Mouse (Mus musculus) left cerebral cortex, postnatal 36 days (tissue): ENCODE measurements at regions not wholly inside any gene's neighbourhood (a gene's known extent, or its start where the extent isn't known, plus 50 kb on each side); places are given as distances from the start of the nearest gene placed in this dataset.

Experiments used
- DNase-seq, 2 experiments: peaks; one replicate each; pipeline ENCODE4 v3.0.0; 2021 to 2022; ENCODE audit warnings: low spot score in 2 of 2, mixed read lengths in 1 of 2
- intact Hi-C: fragments of 180-260 bp; cut with DNase I; formaldehyde crosslinking; loops from one replicate; pipeline ENCODE4 v1.15.1; 2025

GRCm38 (mm10) chr1:81886940-81887531 is 345.9 kb upstream of the Gm9747 start:
- no peak for DNase-seq
- intact Hi-C loops, result no loop called here

GRCm38 (mm10) chr1:81897241-81897640 is 335.7 kb upstream of the Gm9747 start:
- no peak for DNase-seq
- intact Hi-C loops, result no loop called here

DNA sequence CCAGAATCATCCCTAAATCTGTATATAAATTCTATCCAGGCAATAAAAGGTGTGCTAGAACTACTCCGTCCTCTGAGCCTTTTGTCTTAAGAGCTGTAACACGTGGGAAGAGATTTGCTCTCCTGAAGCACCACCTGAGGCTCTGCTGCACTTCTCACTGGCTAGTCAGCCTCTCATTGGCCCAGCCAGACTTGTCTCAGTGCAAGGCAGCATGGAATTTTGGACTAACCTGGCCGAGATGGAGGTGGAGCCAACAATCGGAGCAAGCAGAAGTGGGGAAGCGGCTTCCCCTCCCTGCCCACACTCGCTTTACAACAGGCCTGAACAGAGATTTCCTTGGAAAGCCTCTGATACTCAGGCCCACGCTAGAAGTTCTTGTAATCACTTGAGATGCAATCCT is 332.1 kb upstream of the Gm9747 start:
- no peak for DNase-seq
- intact Hi-C loops, result no loop called here

- intact Hi-C loops, result no loop called here
- DNase-seq, result no peak
These were observed 328.9 kb upstream of the Gm9747 start for GRCm38 (mm10) chr1:81904056-81904455.

DNA sequence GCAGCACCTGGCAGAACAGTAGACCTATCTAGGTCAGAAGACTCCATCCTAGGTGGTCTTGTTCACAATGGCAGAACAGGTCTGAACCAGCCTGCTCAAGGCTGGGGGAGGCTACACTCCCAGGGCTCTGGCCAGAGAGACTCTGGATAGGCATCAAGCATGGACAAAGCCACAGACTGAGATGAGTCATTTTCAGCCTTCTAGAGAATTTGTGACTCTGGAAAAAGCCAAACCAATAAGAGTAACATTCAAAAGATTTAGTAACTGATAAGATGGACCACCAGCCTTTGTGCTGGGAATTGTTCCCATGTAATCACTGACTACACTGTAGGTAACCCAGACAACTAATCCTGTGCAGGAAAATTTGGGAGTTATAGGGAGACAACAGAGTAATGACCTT is 320.3 kb upstream of the Gm9747 start:
- DNase-seq, result no peak
- intact Hi-C loops, result no loop called here

GRCm38 (mm10) chr1:81913561-81913964 is 319.3 kb upstream of the Gm9747 start:
- DNase-seq, result no peak
- intact Hi-C loops, result no loop called here

DNA sequence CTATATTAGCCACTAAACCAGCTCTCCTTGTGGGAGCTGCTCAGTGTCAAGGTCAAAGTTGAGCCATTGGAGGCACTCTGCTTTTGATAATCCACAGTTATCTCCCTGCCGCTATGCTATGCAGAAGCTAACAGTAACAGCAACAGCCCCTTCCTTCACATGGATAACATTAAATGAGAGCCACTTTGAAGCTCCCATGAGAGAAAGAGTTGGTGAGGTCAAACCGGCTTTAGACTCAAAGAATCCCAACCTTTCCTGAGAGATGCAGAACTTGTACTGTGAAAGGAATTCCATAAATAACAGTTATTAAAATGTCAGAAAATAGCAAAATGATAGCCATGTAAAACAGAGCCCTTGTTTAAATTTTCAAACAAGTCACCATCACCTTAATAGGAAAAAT is 316.1 kb upstream of the Gm9747 start:
- intact Hi-C loops, result no loop called here
- DNase-seq, result no peak

GRCm38 (mm10) chr1:81927721-81928120 is 305.2 kb upstream of the Gm9747 start:
- intact Hi-C loops, result no loop called here
- no peak for DNase-seq

DNA sequence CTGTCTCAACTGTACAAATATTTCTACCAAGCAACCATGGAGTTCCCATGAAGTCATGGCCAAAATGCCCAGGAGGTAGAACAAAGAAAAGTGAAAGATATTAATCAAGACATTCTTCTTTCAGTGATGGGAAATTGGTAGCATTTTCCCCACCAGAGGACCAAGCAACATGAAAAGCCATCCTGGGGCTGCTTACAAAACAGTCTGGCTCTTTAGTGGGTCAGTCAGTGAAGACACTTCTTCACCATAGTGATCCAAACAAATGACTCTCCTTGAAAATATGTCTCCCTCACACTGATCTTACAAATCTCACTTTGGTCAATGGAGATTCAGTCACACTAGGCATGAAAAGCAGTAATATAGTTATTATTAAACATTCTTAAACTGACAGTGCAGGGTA is 299.8 kb upstream of the Gm9747 start:
- DNase-seq, result no peak
- intact Hi-C loops, result no loop called here

GRCm38 (mm10) chr1:81945236-81945635 is 287.7 kb upstream of the Gm9747 start:
- DNase-seq, result no peak
- intact Hi-C loops, result no loop called here

- no peak for DNase-seq
- intact Hi-C loops, result no loop called here
These were observed 282.8 kb upstream of the Gm9747 start for GRCm38 (mm10) chr1:81950140-81950550.

- intact Hi-C loops, result no loop called here
These were observed 282.1 kb upstream of the Gm9747 start for GRCm38 (mm10) chr1:81950853-81951252.

GRCm38 (mm10) chr1:81951493-81952011 is 281.4 kb upstream of the Gm9747 start:
- no peak for DNase-seq
- intact Hi-C loops, result no loop called here

More at GRCm38 (mm10) chr1:81950853-81951252, 282.1 kb upstream of the Gm9747 start:
- DNase-seq, result no peak

DNA sequence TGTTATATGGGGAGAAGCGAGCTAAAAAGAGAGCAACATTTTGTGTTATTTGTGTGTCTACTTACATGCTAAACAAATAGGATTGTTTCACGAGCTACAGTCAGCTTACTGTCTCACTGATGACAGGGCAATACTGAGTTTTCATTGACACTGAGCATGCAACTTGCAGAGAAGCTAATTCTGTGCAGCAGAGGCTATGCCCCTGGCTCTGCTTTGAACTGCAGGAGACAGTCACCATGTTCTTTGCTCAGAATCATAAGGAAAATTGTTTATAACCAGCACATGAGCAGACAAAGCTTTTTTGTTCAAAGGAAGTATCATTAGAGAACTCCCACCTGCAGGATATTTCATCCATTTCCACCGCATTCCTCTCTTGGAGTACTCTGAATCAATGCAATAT is 280.8 kb upstream of the Gm9747 start:
- intact Hi-C loops, result no loop called here

GRCm38 (mm10) chr1:81954507-81954906 is 278.4 kb upstream of the Gm9747 start:
- intact Hi-C loops, result no loop called here
- DNase-seq, result no peak

More for the DNA sequence above, 280.8 kb upstream of the Gm9747 start:
- DNase-seq, result no peak

- intact Hi-C loops, result no loop called here
- DNase-seq, result no peak
These were observed 265.9 kb upstream of the Gm9747 start for GRCm38 (mm10) chr1:81967062-81967461.

DNA sequence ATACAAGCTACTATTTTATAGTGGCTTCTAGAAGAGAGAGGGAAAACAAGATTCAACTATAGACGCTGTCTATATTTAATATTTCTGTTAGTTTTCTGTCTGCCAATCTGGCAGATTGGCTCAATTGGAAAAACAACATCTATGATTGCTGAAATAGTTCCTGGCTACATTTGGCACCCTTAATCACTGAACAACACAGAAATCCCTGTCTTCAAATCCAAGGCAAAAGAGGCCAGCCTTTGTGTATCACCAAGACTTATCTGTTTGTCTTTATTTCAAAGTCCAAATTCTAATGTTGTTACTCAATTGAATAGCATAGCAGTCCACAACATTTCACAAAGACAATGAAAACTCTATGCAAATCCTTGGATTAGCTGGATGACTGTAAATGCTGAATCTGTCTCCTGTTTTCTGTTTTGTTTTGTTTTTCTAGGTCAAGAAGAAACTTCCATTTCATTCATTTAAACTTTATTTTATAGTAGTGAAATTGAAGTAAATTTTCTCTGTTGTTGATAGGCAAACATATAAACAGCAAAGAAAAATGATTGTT is 265.1 kb upstream of the Gm9747 start:
- intact Hi-C loops, result no loop called here

GRCm38 (mm10) chr1:81972575-81972974 is 260.3 kb upstream of the Gm9747 start:
- DNase-seq, result no peak
- intact Hi-C loops, result no loop called here

More for the DNA sequence above, 265.1 kb upstream of the Gm9747 start:
- no peak for DNase-seq

GRCm38 (mm10) chr1:81973481-81973880 is 259.4 kb upstream of the Gm9747 start:
- DNase-seq, result no peak
- intact Hi-C loops, result no loop called here

DNA sequence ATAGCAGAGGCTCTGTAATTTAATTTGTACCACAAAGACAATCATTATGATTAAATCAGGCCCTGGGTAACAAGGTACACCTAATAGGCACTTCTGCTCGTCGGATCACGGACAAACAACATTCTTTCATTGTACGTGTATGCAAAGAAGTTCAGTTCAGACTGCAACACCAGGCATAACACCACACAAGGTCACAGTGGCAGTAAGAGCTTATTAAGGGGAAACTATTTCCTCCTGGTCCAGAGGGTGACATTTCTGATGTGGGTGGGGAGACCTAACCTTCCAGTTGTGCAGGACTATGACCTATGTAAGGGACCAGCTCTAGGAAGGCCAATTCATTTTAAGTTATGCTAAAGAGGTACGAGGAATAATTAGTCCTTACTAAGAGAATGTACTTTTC is 225.0 kb upstream of the Gm9747 start:
- DNase-seq, result no peak
- intact Hi-C loops, result no loop called here

DNA sequence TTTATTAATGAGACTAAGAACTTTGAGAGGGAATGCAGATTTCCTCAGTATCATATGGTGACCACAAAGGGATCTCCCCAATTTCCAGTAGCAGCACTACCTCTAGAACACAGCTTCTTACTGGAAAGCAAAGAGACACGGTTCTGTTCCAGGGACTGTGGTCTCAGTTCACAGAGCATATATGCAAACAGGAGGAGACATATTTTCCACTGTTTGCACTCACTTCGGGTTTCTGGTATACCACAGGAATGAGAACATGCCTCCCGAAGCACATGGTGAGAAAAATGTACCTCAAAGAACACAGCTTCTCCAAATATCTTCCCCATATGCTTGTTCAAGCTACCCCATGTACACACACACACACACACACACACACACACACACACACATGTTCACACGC is 224.1 kb upstream of the Gm9747 start:
- DNase-seq, result no peak
- intact Hi-C loops, result no loop called here

- intact Hi-C loops, result no loop called here
- no peak for DNase-seq
These were observed 221.9 kb upstream of the Gm9747 start for GRCm38 (mm10) chr1:82010995-82011394.
